Mouse (Mus musculus) cerebellum, adult 2 months (tissue): ENCODE data around the gene H2-DMb1.

Experiments
- CTCF ChIP-seq: fragments of 200-500 bp; IDR thresholded peaks from 2 replicates; pipeline ENCODE4 v1.5.1; 2011; ENCODE audit warnings: low read depth, mild to moderate bottlenecking, control low read depth, low read length, moderate library complexity, borderline replicate concordance; ENCODE audit not compliant: insufficient read depth
- POLR2A ChIP-seq: fragments of 200-500 bp; IDR thresholded peaks from 2 replicates; pipeline ENCODE4 v1.6.1; 2011; ENCODE audit warnings: low read length, control low read depth, borderline replicate concordance; ENCODE audit not compliant: insufficient read depth

GRCm38 (mm10) chr17:34104804-34105203, 48.1 kb upstream of the H2-DMb1 start:
- TF ChIP-seq CTCF (no peak), POLR2A (no peak)
